Mouse (Mus musculus): ENCODE data around the gene Hyal6. TPM values are rescaled to one million over a fixed set of nuclear protein-coding genes. Genes with fewer than 3 reads are reported as not detected.

Gene Hyal6
- 0.01 TPM for polyA plus RNA-seq (2012; fragmentation: generic; extraction: Trizol)
- long read RNA-seq, experiment 1, result 0 reads
- long read RNA-seq, experiment 2, result 0 reads

- Histone ChIP-seq H3ac (ENCODE audit: control insufficient read depth, insufficient read length, low read depth) (no peak within 1 kb of the TSS), H3K4me3 (ENCODE audit: insufficient read depth, poor library complexity, severe bottlenecking) (no peak within 1 kb of the TSS), H3K36me3 (ENCODE audit: control insufficient read depth, insufficient read depth) (no peaks in the 10 kb centered on the region), H3K79me3 (ENCODE audit: low read depth) (no peaks in the 10 kb centered on the region), H3K79me2 (ENCODE audit: control insufficient read depth, insufficient read depth) (no peaks in the 10 kb centered on the region), H3K27me3 (ENCODE audit: control insufficient read depth, insufficient read depth, insufficient read length) (no peaks in the 10 kb centered on the region)
- TF ChIP-seq FOSL1 (IDR thresholded peaks at IDR 0.05; ENCODE audit: insufficient read depth, low read length, poor library complexity, severe bottlenecking) (no peak), CEBPB (IDR thresholded peaks at IDR 0.05; ENCODE audit: low read depth) (no peak), MYOG (IDR thresholded peaks at IDR 0.05; ENCODE audit: control insufficient read depth, extremely low read depth, insufficient read length) (no peak), MYOD1 (IDR thresholded peaks at IDR 0.05; ENCODE audit: control insufficient read depth, insufficient read length, low read depth) (no peak), MAX (IDR thresholded peaks at IDR 0.05) (no peak)
Measured at GRCm38 (mm10) chr6:24732945-24733344, at the start of gene Hyal6. Gene Hyal6, plus strand, starts transcription at chr6:24733245.

DNA sequence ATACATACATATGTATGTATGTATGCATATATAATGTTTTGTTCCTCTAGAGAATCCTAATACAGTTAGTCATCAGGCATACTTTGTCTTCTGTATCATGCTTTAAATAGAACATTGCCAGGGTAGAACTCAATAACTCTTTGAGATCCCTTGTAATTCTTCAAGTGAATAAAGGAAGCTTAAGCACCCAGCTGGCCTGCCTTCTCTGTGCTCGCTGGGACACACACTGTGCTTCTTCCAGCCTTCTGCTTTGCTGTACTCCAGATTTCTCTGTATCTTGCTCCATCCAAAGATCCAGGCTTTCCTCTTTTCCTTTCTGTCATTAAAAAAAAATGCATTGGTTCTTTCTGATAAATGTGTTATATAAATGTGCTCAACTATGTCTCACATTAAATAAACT, 45.2 kb upstream of the Hyal6 start:
- H3K4me3 ChIP-seq (ENCODE audit: insufficient read depth, poor library complexity, severe bottlenecking), result no peak overlapping the region
- H3ac ChIP-seq (ENCODE audit: control insufficient read depth, insufficient read length, low read depth), result no peak overlapping the region
- no peaks in the 10 kb centered on the region for H3K27me3 ChIP-seq (ENCODE audit: control insufficient read depth, insufficient read depth, insufficient read length)
- no peaks in the 10 kb centered on the region for H3K79me2 ChIP-seq (ENCODE audit: control insufficient read depth, insufficient read depth)
- TF ChIP-seq MAX (IDR thresholded peaks at IDR 0.05) (no peak), MYOG (IDR thresholded peaks at IDR 0.05; ENCODE audit: control insufficient read depth, extremely low read depth, insufficient read length) (no peak), MYOD1 (IDR thresholded peaks at IDR 0.05; ENCODE audit: control insufficient read depth, insufficient read length, low read depth) (no peak), FOSL1 (IDR thresholded peaks at IDR 0.05; ENCODE audit: insufficient read depth, low read length, poor library complexity, severe bottlenecking) (no peak), CTCF (IDR thresholded peaks at IDR 0.05; ENCODE audit: control insufficient read depth, insufficient read depth, insufficient read length) (no peak), CEBPB (IDR thresholded peaks at IDR 0.05; ENCODE audit: low read depth) (no peak), USF1 (IDR thresholded peaks at IDR 0.05; ENCODE audit: low read depth) (no peak)
- H3K36me3 ChIP-seq (ENCODE audit: control insufficient read depth, insufficient read depth), result no peaks in the 10 kb centered on the region
- H3K79me3 ChIP-seq (ENCODE audit: low read depth), result no peaks in the 10 kb centered on the region

DNA sequence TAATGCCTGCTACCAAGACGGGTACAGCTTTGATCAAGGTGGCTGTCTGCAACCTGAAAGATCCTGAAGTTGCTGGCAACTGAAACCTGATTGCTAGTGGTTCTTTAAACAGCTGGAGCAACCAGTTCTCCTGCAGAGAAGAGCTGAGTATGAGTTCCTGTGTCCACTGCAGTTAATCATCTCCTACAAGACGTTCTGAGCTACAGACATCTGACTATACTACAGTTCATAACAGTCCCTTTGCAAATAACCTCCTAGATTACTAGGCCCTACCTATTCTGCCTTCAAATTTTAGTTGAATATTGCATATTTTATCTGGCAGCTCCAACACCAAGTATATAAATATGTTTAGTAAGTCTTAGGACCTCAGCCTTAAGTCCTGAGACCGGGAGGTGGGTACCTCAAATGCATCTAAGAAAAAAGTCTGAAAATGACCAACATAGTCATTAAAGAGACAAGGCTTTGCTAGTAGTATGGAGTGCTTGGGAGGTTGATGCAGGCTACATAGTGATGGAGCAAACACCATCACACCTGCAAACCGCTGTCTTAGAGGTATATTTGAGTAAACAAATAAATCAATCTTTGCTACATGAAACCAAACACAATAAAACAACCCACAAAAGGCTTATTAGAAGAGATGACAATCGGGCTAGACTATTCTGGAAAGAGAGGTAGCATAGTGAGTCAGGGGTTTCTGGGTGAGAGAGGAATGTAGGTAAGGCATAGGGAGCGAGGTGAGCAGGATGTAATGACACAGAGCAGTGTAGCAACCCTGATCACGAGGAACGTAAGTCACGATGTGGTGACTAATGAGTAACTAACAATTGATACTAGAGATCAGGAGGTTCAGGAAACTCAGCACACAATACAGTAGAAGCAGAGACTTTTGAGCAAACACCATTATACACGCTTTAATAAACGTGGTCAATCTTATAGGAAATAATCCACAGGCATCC, 38.3 kb upstream of the Hyal6 start:
- Histone ChIP-seq H3K36me3 (ENCODE audit: control insufficient read depth, insufficient read depth) (no peaks in the 10 kb centered on the region), H3K79me3 (ENCODE audit: low read depth) (no peaks in the 10 kb centered on the region), H3K79me2 (ENCODE audit: control insufficient read depth, insufficient read depth) (no peaks in the 10 kb centered on the region), H3ac (ENCODE audit: control insufficient read depth, insufficient read length, low read depth) (no peak overlapping the region), H3K27me3 (ENCODE audit: control insufficient read depth, insufficient read depth, insufficient read length) (no peaks in the 10 kb centered on the region), H3K4me3 (ENCODE audit: insufficient read depth, poor library complexity, severe bottlenecking) (no peak overlapping the region)
- TF ChIP-seq MYOG (IDR thresholded peaks at IDR 0.05; ENCODE audit: control insufficient read depth, extremely low read depth, insufficient read length) (no peak), MAX (IDR thresholded peaks at IDR 0.05) (no peak), MYOD1 (IDR thresholded peaks at IDR 0.05; ENCODE audit: control insufficient read depth, insufficient read length, low read depth) (no peak), USF1 (IDR thresholded peaks at IDR 0.05; ENCODE audit: low read depth) (no peak), CEBPB (IDR thresholded peaks at IDR 0.05; ENCODE audit: low read depth) (no peak), FOSL1 (IDR thresholded peaks at IDR 0.05; ENCODE audit: insufficient read depth, low read length, poor library complexity, severe bottlenecking) (no peak), CTCF (IDR thresholded peaks at IDR 0.05; ENCODE audit: control insufficient read depth, insufficient read depth, insufficient read length) (no peak)

DNA sequence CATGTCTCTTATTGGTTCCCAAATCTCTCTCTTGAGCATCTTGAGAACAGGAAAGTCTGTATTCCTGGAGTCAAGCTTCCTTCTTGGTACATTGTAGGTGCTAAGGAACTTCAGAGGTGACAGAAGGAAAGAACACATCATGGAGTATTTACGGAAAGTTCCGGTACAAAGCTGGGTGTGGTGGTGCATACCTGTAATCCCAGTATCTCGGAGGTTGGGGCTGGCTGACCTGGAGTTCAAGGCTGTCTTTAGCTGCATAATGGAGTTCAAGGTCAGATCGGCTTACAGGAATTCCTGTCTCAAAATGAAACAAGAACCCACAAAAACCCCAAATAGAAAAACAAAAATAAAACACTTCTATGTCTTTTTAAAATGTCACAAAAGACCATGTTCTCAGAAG, 36.9 kb upstream of the Hyal6 start:
- no peaks in the 10 kb centered on the region for H3K27me3 ChIP-seq (ENCODE audit: control insufficient read depth, insufficient read depth, insufficient read length)
- no peaks in the 10 kb centered on the region for H3K79me3 ChIP-seq (ENCODE audit: low read depth)
- H3K79me2 ChIP-seq (ENCODE audit: control insufficient read depth, insufficient read depth), result no peaks in the 10 kb centered on the region
- no peak overlapping the region for H3K4me3 ChIP-seq (ENCODE audit: insufficient read depth, poor library complexity, severe bottlenecking)
- TF ChIP-seq CEBPB (IDR thresholded peaks at IDR 0.05; ENCODE audit: low read depth), result no peak
- TF ChIP-seq CTCF (IDR thresholded peaks at IDR 0.05; ENCODE audit: control insufficient read depth, insufficient read depth, insufficient read length), result no peak
- no peak for TF ChIP-seq MYOD1 (IDR thresholded peaks at IDR 0.05; ENCODE audit: control insufficient read depth, insufficient read length, low read depth)
- TF ChIP-seq MAX (IDR thresholded peaks at IDR 0.05), result no peak
- TF ChIP-seq USF1 (IDR thresholded peaks at IDR 0.05; ENCODE audit: low read depth), result no peak
- no peak for TF ChIP-seq FOSL1 (IDR thresholded peaks at IDR 0.05; ENCODE audit: insufficient read depth, low read length, poor library complexity, severe bottlenecking)
- TF ChIP-seq MYOG (IDR thresholded peaks at IDR 0.05; ENCODE audit: control insufficient read depth, extremely low read depth, insufficient read length), result no peak
- no peaks in the 10 kb centered on the region for H3K36me3 ChIP-seq (ENCODE audit: control insufficient read depth, insufficient read depth)
- no peak overlapping the region for H3ac ChIP-seq (ENCODE audit: control insufficient read depth, insufficient read length, low read depth)

DNA sequence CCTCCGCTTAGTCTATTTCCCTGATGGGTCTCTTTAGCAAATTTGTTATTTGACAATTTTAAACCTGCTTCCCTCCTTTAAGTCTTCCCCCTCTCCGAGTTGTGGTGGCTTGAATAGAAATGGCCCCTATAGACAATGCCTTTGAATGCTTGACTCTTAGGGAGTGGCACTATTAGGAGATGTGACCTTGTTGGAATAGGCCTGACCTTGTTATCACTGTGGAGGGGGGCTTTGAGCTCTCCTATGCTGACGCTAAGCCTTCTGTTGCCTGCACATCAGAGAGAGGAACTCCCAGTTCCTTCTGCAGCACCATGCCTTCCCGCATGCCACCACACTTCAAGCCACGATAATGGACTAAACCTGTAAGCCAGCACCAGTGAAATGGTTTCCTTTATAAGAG, 35.8 kb upstream of the Hyal6 start:
- Histone ChIP-seq H3K79me3 (ENCODE audit: low read depth) (no peaks in the 10 kb centered on the region), H3ac (ENCODE audit: control insufficient read depth, insufficient read length, low read depth) (no peak overlapping the region), H3K36me3 (ENCODE audit: control insufficient read depth, insufficient read depth) (no peaks in the 10 kb centered on the region), H3K4me3 (ENCODE audit: insufficient read depth, poor library complexity, severe bottlenecking) (no peak overlapping the region), H3K27me3 (ENCODE audit: control insufficient read depth, insufficient read depth, insufficient read length) (no peaks in the 10 kb centered on the region), H3K79me2 (ENCODE audit: control insufficient read depth, insufficient read depth) (no peaks in the 10 kb centered on the region)
- TF ChIP-seq FOSL1 (IDR thresholded peaks at IDR 0.05; ENCODE audit: insufficient read depth, low read length, poor library complexity, severe bottlenecking) (no peak), CEBPB (IDR thresholded peaks at IDR 0.05; ENCODE audit: low read depth) (no peak), MAX (IDR thresholded peaks at IDR 0.05) (no peak)

Measured in C2C12 (cell line).